Mouse (Mus musculus): ENCODE measurements around the gene Depdc1a. TPM values are rescaled to one million over a fixed set of nuclear protein-coding genes. Genes with fewer than 3 reads are reported as not detected.

The Depdc1a gene
- total RNA-seq (2023; ENCODE audit: inconsistent age), result 0.72 to 1.7 TPM (median 1.2 TPM) in 4 replicates

DNA sequence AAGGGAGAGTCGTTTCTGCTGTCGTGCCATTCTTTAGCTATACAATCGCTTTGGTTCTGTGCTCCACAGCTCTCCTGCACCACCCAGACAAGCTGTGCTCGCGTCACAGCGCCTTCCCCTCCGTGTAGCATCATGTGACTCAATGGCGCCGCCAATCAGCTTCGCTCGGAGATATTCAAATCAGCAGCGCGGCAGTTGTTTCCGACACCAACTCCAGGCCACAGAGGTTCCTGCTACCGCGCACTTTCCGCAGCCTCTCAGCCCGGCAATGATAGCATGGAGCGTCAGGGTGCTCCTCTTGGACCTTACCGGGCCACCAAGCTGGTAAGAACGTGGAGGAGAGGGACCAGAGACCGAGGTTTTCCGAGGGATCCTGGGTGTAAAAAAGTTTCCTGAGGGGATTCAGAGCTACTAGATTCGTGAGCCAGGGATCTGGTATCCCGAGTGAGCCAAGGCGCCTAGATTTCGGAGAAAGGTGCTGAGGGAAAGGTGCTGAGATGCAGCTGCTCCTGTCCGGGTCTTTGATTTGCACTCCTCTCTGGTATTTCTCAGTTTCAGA is at the start of gene Depdc1a:
Gene Depdc1a (plus strand): TSS at position 191 of the 559 bp plus-strand sequence.

Other genes with a start within 250 kb of the Depdc1a start
- gene Rpe65, start 103.7 kb downstream of the Depdc1a start, total RNA-seq (2023; ENCODE audit: inconsistent age), result not detected in 4 replicates

Measured in B cell, adult (primary cell).